Mouse (Mus musculus) bone marrow macrophage, adult 2 months (primary cell): ENCODE measurements around the gene Sh3pxd2a.

Experiments used
- CTCF ChIP-seq: IDR thresholded peaks from 2 replicates; pipeline ENCODE4 v1.5.1; 2012; ENCODE audit warnings: low read depth, mild to moderate bottlenecking, low read length, moderate library complexity
- POLR2A ChIP-seq: IDR thresholded peaks from 2 replicates; pipeline ENCODE4 v1.6.1; 2012; ENCODE audit warnings: mild to moderate bottlenecking, low read depth, low read length, borderline replicate concordance

- no peak for TF ChIP-seq CTCF
- no peak for TF ChIP-seq POLR2A
Measured at GRCm38 (mm10) chr19:47347021-47347643, 117.1 kb downstream of the Sh3pxd2a start.
